Mouse (Mus musculus) embryonic fibroblast, embryonic 13.5 days (primary cell): ENCODE measurements at regions not wholly inside any gene's neighbourhood (a gene's known extent, or its start where the extent isn't known, plus 50 kb on each side); places are given as distances from the start of the nearest gene placed in this dataset.

Experiments
- CTCF ChIP-seq: IDR thresholded peaks from 2 replicates; pipeline ENCODE4 v1.5.1; 2011; ENCODE audit warnings: mild to moderate bottlenecking, control low read depth, low read length, moderate library complexity, borderline replicate concordance; ENCODE audit not compliant: insufficient read depth
- POLR2A ChIP-seq: IDR thresholded peaks from 2 replicates; pipeline ENCODE4 v1.6.1; 2011; ENCODE audit warnings: low read depth, mild to moderate bottlenecking, control low read depth, low read length, moderate library complexity

DNA sequence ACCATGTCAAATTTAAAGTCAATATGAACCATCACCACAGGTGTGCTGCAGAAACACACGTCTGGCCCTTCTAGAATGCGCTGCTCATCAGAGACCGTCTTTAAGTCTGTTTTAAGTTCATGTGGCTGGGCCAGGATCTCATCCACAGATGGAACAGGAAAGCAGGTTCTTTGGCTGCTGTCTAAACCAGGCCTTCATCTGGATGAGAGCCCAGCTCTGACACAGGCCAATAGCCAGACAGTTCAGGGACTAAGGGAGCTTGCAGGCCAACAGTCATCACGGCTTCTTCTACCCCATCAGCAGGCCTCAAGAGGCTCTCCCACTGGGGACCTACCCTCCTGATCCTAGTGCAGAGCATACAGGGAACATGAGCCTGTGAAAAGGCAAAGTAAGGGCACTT lies 185.4 kb upstream of the Eci2 start:
- no peak for TF ChIP-seq POLR2A
- TF ChIP-seq CTCF: no peak
